Mouse (Mus musculus): ENCODE results near the gene Svep1. TPM values are rescaled to one million over a fixed set of nuclear protein-coding genes. Genes with fewer than 3 reads are reported as not detected.

The Svep1 gene
- total RNA-seq, 2 experiments from 2014 or later, result not detected

DNA sequence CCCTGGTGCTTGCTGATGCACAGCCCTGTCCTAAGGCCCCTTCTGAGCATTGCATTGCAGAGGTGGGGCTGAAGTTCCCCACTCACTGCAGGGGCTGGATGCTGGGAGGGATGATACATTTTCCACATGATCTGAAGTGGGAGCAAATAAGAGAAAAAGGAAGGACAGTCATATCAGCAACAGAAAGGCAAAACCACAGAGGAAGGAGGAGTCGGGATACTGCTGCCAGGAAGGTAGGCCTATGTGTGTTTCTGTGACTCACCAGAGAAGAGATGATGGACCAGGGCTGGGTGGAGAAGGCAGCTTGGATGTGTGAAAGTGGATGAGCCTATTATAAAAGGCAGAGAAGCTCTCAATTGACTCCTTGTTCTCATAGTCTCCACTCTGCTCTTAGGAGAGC lies 173.9 kb downstream of the Svep1 start:
- ATAC-seq (replicated peaks; ENCODE audit: low FRiP score, poor library complexity, severe bottlenecking), result no peak

- no peak for ATAC-seq (replicated peaks; ENCODE audit: low FRiP score, poor library complexity, severe bottlenecking)
These were observed 197.6 kb downstream of the Svep1 start, which contains the start of gene Txndc8 for GRCm38 (mm10) chr4:58009024-58009423. Txndc8 (minus strand) TSS chr4:58009124.

- ATAC-seq (replicated peaks; ENCODE audit: low FRiP score, poor library complexity, severe bottlenecking), result no peak
These were observed 203.2 kb downstream of the Svep1 start for GRCm38 (mm10) chr4:58003501-58003900.

Other genes with a start within 250 kb of the Svep1 start
- gene Txndc8, start 197.7 kb downstream of the Svep1 start, total RNA-seq (2015; ENCODE audit: low replicate concordance), result not detected in 2 replicates
- not detected in 2 replicates for gene Txndc8, start 197.7 kb downstream of the Svep1 start, total RNA-seq (2017; ENCODE audit: low replicate concordance)
- not detected in 2 replicates for gene Musk, start 79.1 kb upstream of the Svep1 start, total RNA-seq (2015; ENCODE audit: low replicate concordance)
- gene Musk, start 79.1 kb upstream of the Svep1 start, total RNA-seq (2017; ENCODE audit: low replicate concordance), result not detected in 2 replicates